Mouse (Mus musculus): Measurements from ENCODE around the gene Olfr1042. TPM values are rescaled to one million over a fixed set of nuclear protein-coding genes. Genes with fewer than 3 reads are reported as not detected.
"Not testable (repeated sequence)": the region's sequence is repeated elsewhere in the genome, so short reads cannot be mapped to it uniquely, and the experiment has no call there.

Gene Olfr1042
- polyA plus RNA-seq (2014; fragmentation: Nextera tagmentation; extraction: Ambion mirVana): not detected in 2 replicates

- Histone ChIP-seq H3K9me3 (ENCODE audit: control insufficient read depth, low read length) (no peaks in the 10 kb centered on the region), H3K4me2 (ENCODE audit: low read length) (no peak within 1 kb of the TSS), H3K27ac (replicated peaks; ENCODE audit: low read depth, low read length) (no peak within 1 kb of the TSS), H3K9ac (replicated peaks; ENCODE audit: low read length) (no peak within 1 kb of the TSS), H3K27me3 (ENCODE audit: control insufficient read depth, insufficient read depth, low read length) (no peaks in the 10 kb centered on the region), H3K4me1 (ENCODE audit: control insufficient read depth, insufficient read depth, low read length) (no peaks in the 10 kb centered on the region), H3K4me3 (replicated peaks; ENCODE audit: low read depth, low read length) (no peak within 1 kb of the TSS), H3K36me3 (ENCODE audit: control insufficient read depth, insufficient read depth, low read length) (no peaks in the 10 kb centered on the region)
- 95% methylated on average over 2 of the region's 2 CpGs for WGBS
- DNase-seq (no peak), ATAC-seq (ENCODE audit: low FRiP score, low TSS enrichment) (no peak)
These were observed at the start of gene Olfr1042 for GRCm38 (mm10) chr2:86161738-86162137. Gene Olfr1042, minus strand, starts transcription at chr2:86161838.

GRCm38 (mm10) chr2:86202909-86203308 is 41.3 kb upstream of the Olfr1042 start, which contains the start of gene Olfr1045:
Gene Olfr1045, minus strand, starts transcription at chr2:86203009.
- Histone ChIP-seq H3K9ac (replicated peaks; ENCODE audit: low read length) (no peak within 1 kb of the TSS), H3K4me3 (replicated peaks; ENCODE audit: low read depth, low read length) (no peak within 1 kb of the TSS), H3K4me2 (ENCODE audit: low read length) (no peak within 1 kb of the TSS), H3K36me3 (ENCODE audit: control insufficient read depth, insufficient read depth, low read length) (no peaks in the 10 kb centered on the region), H3K27ac (replicated peaks; ENCODE audit: low read depth, low read length) (no peak within 1 kb of the TSS), H3K9me3 (ENCODE audit: control insufficient read depth, low read length) (no peaks in the 10 kb centered on the region), H3K27me3 (ENCODE audit: control insufficient read depth, insufficient read depth, low read length) (no peaks in the 10 kb centered on the region), H3K4me1 (ENCODE audit: control insufficient read depth, insufficient read depth, low read length) (no peaks in the 10 kb centered on the region)
- ATAC-seq (ENCODE audit: low FRiP score, low TSS enrichment) (no peak), DNase-seq (no peak)

- Histone ChIP-seq H3K4me1 (ENCODE audit: control insufficient read depth, insufficient read depth, low read length) (no peaks in the 10 kb centered on the region), H3K4me2 (ENCODE audit: low read length) (no peak overlapping the region), H3K36me3 (ENCODE audit: control insufficient read depth, insufficient read depth, low read length) (no peaks in the 10 kb centered on the region), H3K9ac (replicated peaks; ENCODE audit: low read length) (no peak overlapping the region), H3K9me3 (ENCODE audit: control insufficient read depth, low read length) (no peaks in the 10 kb centered on the region), H3K4me3 (replicated peaks; ENCODE audit: low read depth, low read length) (no peak overlapping the region), H3K27me3 (ENCODE audit: control insufficient read depth, insufficient read depth, low read length) (no peaks in the 10 kb centered on the region), H3K27ac (replicated peaks; ENCODE audit: low read depth, low read length) (no peak overlapping the region)
- ATAC-seq (ENCODE audit: low FRiP score, low TSS enrichment): no peak
- no peak for DNase-seq
- WGBS: 51% methylated on average over 1 of the region's 1 CpGs
These were observed 34.2 kb upstream of the Olfr1042 start for GRCm38 (mm10) chr2:86195863-86196262.

GRCm38 (mm10) chr2:86185583-86185982 is 23.9 kb upstream of the Olfr1042 start, which contains the start of gene Olfr52:
Gene Olfr52, minus strand, starts transcription at chr2:86185683.
- H3K4me1 ChIP-seq (ENCODE audit: control insufficient read depth, insufficient read depth, low read length): no peaks in the 10 kb centered on the region
- H3K9me3 ChIP-seq (ENCODE audit: control insufficient read depth, low read length): no peaks in the 10 kb centered on the region
- ATAC-seq (ENCODE audit: low FRiP score, low TSS enrichment) (no peak), DNase-seq (no peak)
- H3K4me2 ChIP-seq (ENCODE audit: low read length): no peak within 1 kb of the TSS
- H3K4me3 ChIP-seq (replicated peaks; ENCODE audit: low read depth, low read length): no peak within 1 kb of the TSS
- no peaks in the 10 kb centered on the region for H3K36me3 ChIP-seq (ENCODE audit: control insufficient read depth, insufficient read depth, low read length)
- H3K27me3 ChIP-seq (ENCODE audit: control insufficient read depth, insufficient read depth, low read length): no peaks in the 10 kb centered on the region
- H3K9ac ChIP-seq (replicated peaks; ENCODE audit: low read length): no peak within 1 kb of the TSS
- H3K27ac ChIP-seq (replicated peaks; ENCODE audit: low read depth, low read length): no peak within 1 kb of the TSS

- DNase-seq: no peak
- H3K27ac ChIP-seq (replicated peaks; ENCODE audit: low read depth, low read length): no peak overlapping the region
These were observed 18.3 kb upstream of the Olfr1042 start for GRCm38 (mm10) chr2:86179950-86180349.

GRCm38 (mm10) chr2:86177720-86178119 is 16.1 kb upstream of the Olfr1042 start, which contains the start of gene Olfr1044:
Gene Olfr1044, minus strand, starts transcription at chr2:86177820.
- DNase-seq (no peak), ATAC-seq (ENCODE audit: low FRiP score, low TSS enrichment) (no peak)
- Histone ChIP-seq H3K4me3 (replicated peaks; ENCODE audit: low read depth, low read length) (no peak within 1 kb of the TSS), H3K4me2 (ENCODE audit: low read length) (no peak within 1 kb of the TSS), H3K9ac (replicated peaks; ENCODE audit: low read length) (no peak within 1 kb of the TSS), H3K9me3 (ENCODE audit: control insufficient read depth, low read length) (no peaks in the 10 kb centered on the region), H3K27ac (replicated peaks; ENCODE audit: low read depth, low read length) (no peak within 1 kb of the TSS), H3K27me3 (ENCODE audit: control insufficient read depth, insufficient read depth, low read length) (no peaks in the 10 kb centered on the region), H3K36me3 (ENCODE audit: control insufficient read depth, insufficient read depth, low read length) (no peaks in the 10 kb centered on the region), H3K4me1 (ENCODE audit: control insufficient read depth, insufficient read depth, low read length) (no peaks in the 10 kb centered on the region)

More at GRCm38 (mm10) chr2:86179950-86180349, 18.3 kb upstream of the Olfr1042 start:
- no peak overlapping the region for H3K9ac ChIP-seq (replicated peaks; ENCODE audit: low read length)
- WGBS: 80% methylated on average over 3 of the region's 3 CpGs
- H3K36me3 ChIP-seq (ENCODE audit: control insufficient read depth, insufficient read depth, low read length): no peaks in the 10 kb centered on the region
- H3K4me1 ChIP-seq (ENCODE audit: control insufficient read depth, insufficient read depth, low read length): no peaks in the 10 kb centered on the region
- H3K4me3 ChIP-seq (replicated peaks; ENCODE audit: low read depth, low read length): no peak overlapping the region
- no peak for ATAC-seq (ENCODE audit: low FRiP score, low TSS enrichment)
- H3K9me3 ChIP-seq (ENCODE audit: control insufficient read depth, low read length): no peaks in the 10 kb centered on the region
- H3K4me2 ChIP-seq (ENCODE audit: low read length): no peak overlapping the region
- H3K27me3 ChIP-seq (ENCODE audit: control insufficient read depth, insufficient read depth, low read length): no peaks in the 10 kb centered on the region

GRCm38 (mm10) chr2:86175422-86175821 is 13.8 kb upstream of the Olfr1042 start:
- H3K9ac ChIP-seq (replicated peaks; ENCODE audit: low read length); H3K27ac ChIP-seq (replicated peaks; ENCODE audit: low read depth, low read length); H3K27me3 ChIP-seq (ENCODE audit: control insufficient read depth, insufficient read depth, low read length); H3K4me1 ChIP-seq (ENCODE audit: control insufficient read depth, insufficient read depth, low read length); H3K9me3 ChIP-seq (ENCODE audit: control insufficient read depth, low read length); ATAC-seq (ENCODE audit: low FRiP score, low TSS enrichment); DNase-seq; H3K36me3 ChIP-seq (ENCODE audit: control insufficient read depth, insufficient read depth, low read length); H3K4me2 ChIP-seq (ENCODE audit: low read length); H3K4me3 ChIP-seq (replicated peaks; ENCODE audit: low read depth, low read length): not testable (repeated sequence)
- 90% methylated on average over 7 of the region's 7 CpGs for WGBS

- no peaks in the 10 kb centered on the region for H3K9me3 ChIP-seq (ENCODE audit: control insufficient read depth, low read length)
- no peaks in the 10 kb centered on the region for H3K4me1 ChIP-seq (ENCODE audit: control insufficient read depth, insufficient read depth, low read length)
- H3K27ac ChIP-seq (replicated peaks; ENCODE audit: low read depth, low read length): no peak within 1 kb of the TSS
- no peak within 1 kb of the TSS for H3K4me3 ChIP-seq (replicated peaks; ENCODE audit: low read depth, low read length)
- DNase-seq (no peak), ATAC-seq (ENCODE audit: low FRiP score, low TSS enrichment) (no peak)
- no peak within 1 kb of the TSS for H3K4me2 ChIP-seq (ENCODE audit: low read length)
- no peaks in the 10 kb centered on the region for H3K27me3 ChIP-seq (ENCODE audit: control insufficient read depth, insufficient read depth, low read length)
- WGBS: 93% methylated on average over 2 of the region's 2 CpGs
- no peak within 1 kb of the TSS for H3K9ac ChIP-seq (replicated peaks; ENCODE audit: low read length)
- H3K36me3 ChIP-seq (ENCODE audit: control insufficient read depth, insufficient read depth, low read length): no peaks in the 10 kb centered on the region
These were observed 5.8 kb upstream of the Olfr1042 start, which contains the start of gene Olfr1043 for GRCm38 (mm10) chr2:86167422-86167821. Gene Olfr1043, minus strand, starts transcription at chr2:86167522.

GRCm38 (mm10) chr2:86146632-86147031 is 15.0 kb downstream of the Olfr1042 start, which contains the start of gene Olfr1040:
Gene Olfr1040, minus strand, starts transcription at chr2:86146732.
- DNase-seq (no peak), ATAC-seq (ENCODE audit: low FRiP score, low TSS enrichment) (no peak)
- H3K27ac ChIP-seq (replicated peaks; ENCODE audit: low read depth, low read length): no peak within 1 kb of the TSS
- no peaks in the 10 kb centered on the region for H3K9me3 ChIP-seq (ENCODE audit: control insufficient read depth, low read length)
- H3K9ac ChIP-seq (replicated peaks; ENCODE audit: low read length): no peak within 1 kb of the TSS
- H3K4me2 ChIP-seq (ENCODE audit: low read length): no peak within 1 kb of the TSS
- no peaks in the 10 kb centered on the region for H3K36me3 ChIP-seq (ENCODE audit: control insufficient read depth, insufficient read depth, low read length)
- no peak within 1 kb of the TSS for H3K4me3 ChIP-seq (replicated peaks; ENCODE audit: low read depth, low read length)
- 82% methylated on average over 1 of the region's 1 CpGs for WGBS
- H3K27me3 ChIP-seq (ENCODE audit: control insufficient read depth, insufficient read depth, low read length): no peaks in the 10 kb centered on the region
- H3K4me1 ChIP-seq (ENCODE audit: control insufficient read depth, insufficient read depth, low read length): no peaks in the 10 kb centered on the region

Measured in midbrain, embryonic 14.5 days (tissue).